Mouse (Mus musculus) gastrocnemius, adult 18-20 months (tissue): Measurements from ENCODE around the gene Stx1a. TPM values are rescaled to one million over a fixed set of nuclear protein-coding genes. Genes with fewer than 3 reads are reported as not detected.
"Not testable (repeated sequence)": the region's sequence is repeated elsewhere in the genome, so short reads cannot be mapped to it uniquely, and the experiment has no call there.

Experiments used
- DNase-seq: peaks from one replicate; pipeline ENCODE4 v3.0.0; 2021; ENCODE audit warnings: low spot score
- total RNA-seq, 2 experiments: library from RNA; stranded (reverse); gene quantifications; 2 replicates each; pipeline ENCODE4 v1.2.3; 2021

Stx1a gene
- total RNA-seq, 2 experiments from 2014 or later = 0.18 to 0.40 TPM

GRCm38 (mm10) chr5:135039541-135039940 is 16.3 kb downstream of the Stx1a start:
- DNase-seq = no peak

- no peak for DNase-seq
These were observed 16.8 kb downstream of the Stx1a start for GRCm38 (mm10) chr5:135040059-135040458.

- no peak for DNase-seq
These were observed 17.5 kb downstream of the Stx1a start for GRCm38 (mm10) chr5:135040777-135041176.

GRCm38 (mm10) chr5:135042105-135042788 is 19.0 kb downstream of the Stx1a start:
- no peak for DNase-seq

- DNase-seq = no peak
These were observed 21.3 kb downstream of the Stx1a start for GRCm38 (mm10) chr5:135044575-135044974.

GRCm38 (mm10) chr5:135048539-135048938 is 25.3 kb downstream of the Stx1a start:
- no peak for DNase-seq

GRCm38 (mm10) chr5:135049268-135049667 is 26.0 kb downstream of the Stx1a start:
- DNase-seq = not testable (repeated sequence)

- no peak for DNase-seq
These were observed 30.1 kb downstream of the Stx1a start for GRCm38 (mm10) chr5:135053356-135053755.

- peak; percentile 96 for DNase-seq
These were observed 40.5 kb downstream of the Stx1a start, which contains the start of gene Dnajc30 for GRCm38 (mm10) chr5:135063629-135064381. TSS of gene Dnajc30 (plus strand) at chr5:135064202.

- no peak for DNase-seq
These were observed 41.1 kb downstream of the Stx1a start for GRCm38 (mm10) chr5:135064382-135064766.

- not testable (repeated sequence) for DNase-seq
These were observed 41.7 kb downstream of the Stx1a start, which contains the start of gene Bud23 for GRCm38 (mm10) chr5:135064909-135065446. TSS of gene Bud23 (minus strand) at chr5:135064959.

- no peak for DNase-seq
These were observed 42.7 kb downstream of the Stx1a start for GRCm38 (mm10) chr5:135066008-135066407.

- no peak for DNase-seq
These were observed 47.2 kb downstream of the Stx1a start for GRCm38 (mm10) chr5:135070448-135070847.

GRCm38 (mm10) chr5:135072061-135072460 is 48.8 kb downstream of the Stx1a start:
- DNase-seq = no peak

- no peak for DNase-seq
These were observed 49.4 kb downstream of the Stx1a start for GRCm38 (mm10) chr5:135072720-135073119.

- no peak for DNase-seq
These were observed 50.3 kb downstream of the Stx1a start for GRCm38 (mm10) chr5:135073349-135074150.

- no peak for DNase-seq
These were observed 52.4 kb downstream of the Stx1a start for GRCm38 (mm10) chr5:135075655-135076054.

- DNase-seq = no peak
These were observed 53.1 kb downstream of the Stx1a start for GRCm38 (mm10) chr5:135076368-135076767.

GRCm38 (mm10) chr5:135076931-135077505 is 53.7 kb downstream of the Stx1a start:
- peak; percentile 10 for DNase-seq

- peak; percentile 93 for DNase-seq
These were observed 54.5 kb downstream of the Stx1a start, which contains the start of gene Vps37d for GRCm38 (mm10) chr5:135077564-135078481. TSS of gene Vps37d (minus strand) at chr5:135078266.
